Mouse (Mus musculus) Muller cell, postnatal 12 days (primary cell): ENCODE measurements at regions not wholly inside any gene's neighbourhood (a gene's known extent, or its start where the extent isn't known, plus 50 kb on each side); places are given as distances from the start of the nearest gene placed in this dataset.
A peak's percentile ranks its signal among the peaks of the same experiment; 100 is the strongest.

Source experiments
- DNase-seq: peaks from one replicate; pipeline ENCODE4 v3.0.0-alpha.2; 2015; ENCODE audit errors: inconsistent ontology term

- DNase-seq, result peak; percentile 83
These were observed 141.9 kb upstream of the Rasa1 start for GRCm38 (mm10) chr13:85430821-85431220.

GRCm38 (mm10) chr13:85430040-85430439 is 141.1 kb upstream of the Rasa1 start:
- DNase-seq, result peak; percentile 69

GRCm38 (mm10) chr13:85418671-85419070 is 129.7 kb upstream of the Rasa1 start:
- DNase-seq, result peak; percentile 52

- DNase-seq, result peak; percentile 81
These were observed 126.0 kb upstream of the Rasa1 start for GRCm38 (mm10) chr13:85414951-85415350.

GRCm38 (mm10) chr13:85411327-85411726 is 122.4 kb upstream of the Rasa1 start:
- no peak for DNase-seq

- peak; percentile 39 for DNase-seq
These were observed 109.9 kb upstream of the Rasa1 start for GRCm38 (mm10) chr13:85398834-85399233.

- peak; percentile 11 for DNase-seq
These were observed 87.5 kb upstream of the Rasa1 start for GRCm38 (mm10) chr13:85376338-85376998.

- no peak for DNase-seq
These were observed 70.7 kb upstream of the Rasa1 start for GRCm38 (mm10) chr13:85359621-85360020.

GRCm38 (mm10) chr13:85359143-85359542 is 70.2 kb upstream of the Rasa1 start:
- DNase-seq, result peak; percentile 22

GRCm38 (mm10) chr13:85352061-85352460 is 63.1 kb upstream of the Rasa1 start:
- DNase-seq, result no peak
